Mouse (Mus musculus): ENCODE measurements at regions not wholly inside any gene's neighbourhood (a gene's known extent, or its start where the extent isn't known, plus 50 kb on each side); places are given as distances from the start of the nearest gene placed in this dataset.

GRCm38 (mm10) chr2:114427426-114428157 is 226.3 kb upstream of the Zfp770 start:
- TF ChIP-seq POLR2A (IDR thresholded peaks at IDR 0.05; ENCODE audit: extremely low read depth, insufficient read depth, low read length) (no peak), CTCF (IDR thresholded peaks at IDR 0.05; ENCODE audit: extremely low read depth, insufficient read depth, low read length) (no peak)

Measured in cortical plate, adult 2 months (tissue).